In genomic region chr11:32427537-32427936, GRCm38 (mm10) we compare ENCODE assay signal across 24 mouse cellular contexts. TPM values are rescaled to one million over a fixed set of nuclear protein-coding genes. Genes with fewer than 3 reads are reported as not detected.
DNase-seq lines count a peak whose midpoint lies in the region; ATAC-seq and TF ChIP-seq lines count a peak whose summit lies in the region.
"Had no signal": no experiment of that assay in that cellular context is flagged by ENCODE, and none has a peak within 500 bp of the region (broad histone marks: within the 10 kb centered on the region; RNA-seq: fewer than 3 reads in every experiment).

No protein-coding gene starts in this region.

- no peaks in the 10 kb centered on the region for H3K9me3 ChIP-seq in hindbrain, embryonic 13.5 days
- no peaks in the 10 kb centered on the region for H3K9me3 ChIP-seq in hindbrain, postnatal 0 days (ENCODE audit: low read length)
- no peaks in the 10 kb centered on the region for H3K9me3 ChIP-seq in kidney, embryonic 16.5 days (ENCODE audit: low read length)
- H3K9me3 ChIP-seq: forebrain, embryonic 10.5 days; forebrain, embryonic 13.5 days; heart, embryonic 12.5 days; heart, embryonic 15.5 days; hindbrain, embryonic 10.5 days had no signal

- no peak overlapping the region for H3K4me2 ChIP-seq in hindbrain, embryonic 13.5 days
- H3K4me2 ChIP-seq in hindbrain, postnatal 0 days (ENCODE audit: low read depth, low read length) = no peak overlapping the region
- H3K4me2 ChIP-seq in myocyte (ENCODE audit: low read depth) = no peak overlapping the region
- no peak overlapping the region for H3K4me2 ChIP-seq in kidney, embryonic 16.5 days (replicated peaks; ENCODE audit: low read depth, low read length)
- H3K4me2 ChIP-seq: forebrain, embryonic 13.5 days; heart, embryonic 12.5 days; heart, embryonic 15.5 days; hindbrain, embryonic 14.5 days had no signal

- H3K79me2 ChIP-seq in myocyte (ENCODE audit: control insufficient read depth, insufficient read depth) = no peaks in the 10 kb centered on the region

- no peak for DNase-seq in hindbrain, postnatal 0 days (ENCODE audit: low spot score)
- DNase-seq in spleen, postnatal 14 days (ENCODE audit: low spot score in 2 of 2) = no peak
- DNase-seq: adrenal gland, adult 8-10 months; adrenal gland, postnatal 25 days; cerebellum, adult 11-12 months; cerebellum, adult 8-10 months; cerebellum, postnatal 10 days; cerebellum, postnatal 36 days; gastrocnemius, postnatal 14 days; heart, adult 18-20 months; heart, postnatal 10 days; heart, postnatal 36 days had no signal

- no peaks in the 10 kb centered on the region for H3K27me3 ChIP-seq in hindbrain, embryonic 13.5 days
- H3K27me3 ChIP-seq in hindbrain, postnatal 0 days (ENCODE audit: insufficient read depth, low read length) = no peaks in the 10 kb centered on the region
- no peaks in the 10 kb centered on the region for H3K27me3 ChIP-seq in myocyte (ENCODE audit: control insufficient read depth, insufficient read depth, insufficient read length)
- H3K27me3 ChIP-seq in kidney, embryonic 16.5 days (ENCODE audit: insufficient read depth, low read length) = no peaks in the 10 kb centered on the region
- H3K27me3 ChIP-seq: forebrain, embryonic 13.5 days; heart, embryonic 12.5 days; heart, embryonic 15.5 days had no signal

- no peak overlapping the region for H3K4me3 ChIP-seq in hindbrain, embryonic 13.5 days
- H3K4me3 ChIP-seq in hindbrain, postnatal 0 days (ENCODE audit: low read length) = no peak overlapping the region
- H3K4me3 ChIP-seq in myocyte = no peak overlapping the region
- H3K4me3 ChIP-seq in kidney, embryonic 16.5 days (ENCODE audit: low read length) = no peak overlapping the region
- H3K4me3 ChIP-seq: forebrain, embryonic 10.5 days; forebrain, embryonic 13.5 days; heart, embryonic 12.5 days; heart, embryonic 15.5 days; hindbrain, embryonic 10.5 days had no signal

- no peak overlapping the region for H3K27ac ChIP-seq in hindbrain, embryonic 13.5 days
- H3K27ac ChIP-seq in hindbrain, postnatal 0 days = no peak overlapping the region
- no peak overlapping the region for H3K27ac ChIP-seq in kidney, embryonic 16.5 days (ENCODE audit: low read length)
- H3K27ac ChIP-seq: forebrain, embryonic 10.5 days; forebrain, embryonic 13.5 days; heart, embryonic 15.5 days; hindbrain, embryonic 10.5 days; hindbrain, embryonic 14.5 days had no signal

- H3ac ChIP-seq in myocyte (ENCODE audit: control insufficient read depth, insufficient read length) = no peak overlapping the region

- peaks cover 5% of the 10 kb centered on the region; the same call in 1 of the 2 replicates for H3K4me1 ChIP-seq in hindbrain, embryonic 13.5 days (replicated peaks)
- H3K4me1 ChIP-seq in hindbrain, postnatal 0 days (ENCODE audit: insufficient read depth, low read length) = no peaks in the 10 kb centered on the region; the same call in 1 of the 2 replicates
- no peaks in the 10 kb centered on the region for H3K4me1 ChIP-seq in kidney, embryonic 16.5 days (ENCODE audit: insufficient read depth, low read length)
- H3K4me1 ChIP-seq: forebrain, embryonic 10.5 days; forebrain, embryonic 13.5 days; heart, embryonic 15.5 days had no signal

- no peak for TF ChIP-seq POLR2A in myocyte (IDR thresholded peaks at IDR 0.05; ENCODE audit: insufficient read length, low read depth)

- H3K9ac ChIP-seq in hindbrain, embryonic 13.5 days = no peak overlapping the region
- no peak overlapping the region for H3K9ac ChIP-seq in hindbrain, postnatal 0 days (replicated peaks; ENCODE audit: low read length)
- no peak overlapping the region for H3K9ac ChIP-seq in kidney, embryonic 16.5 days (replicated peaks; ENCODE audit: low read length)
- H3K9ac ChIP-seq: forebrain, embryonic 13.5 days; heart, embryonic 12.5 days; heart, embryonic 15.5 days; hindbrain, embryonic 14.5 days had no signal

- no peak for TF ChIP-seq CTCF in hindbrain, postnatal 0 days (IDR thresholded peaks at IDR 0.05; ENCODE audit: low read depth)

- ATAC-seq in hindbrain, embryonic 13.5 days (ENCODE audit: low FRiP score) = 0 out of 2 replicates have a peak, but pooled peaks have one; percentile 32
- ATAC-seq in hindbrain, postnatal 0 days = no peak
- ATAC-seq in megakaryocyte, adult 5-6 weeks (ENCODE audit: poor library complexity, severe bottlenecking) = 0 out of 2 replicates have a peak, but pooled peaks have one; percentile 35
- no peak for ATAC-seq in kidney, embryonic 16.5 days (ENCODE audit: low FRiP score, low TSS enrichment)
- ATAC-seq: activated CD4-positive, CD25-positive, alpha-beta regulatory T cell, adult 4 months; forebrain, embryonic 13.5 days; forebrain, embryonic 16.5 days had no signal

- H3K36me3 ChIP-seq in hindbrain, embryonic 13.5 days = peaks cover 44% of the 10 kb centered on the region
- H3K36me3 ChIP-seq in hindbrain, postnatal 0 days (ENCODE audit: insufficient read depth, low read length) = peaks cover 5% of the 10 kb centered on the region
- peaks cover 10% of the 10 kb centered on the region for H3K36me3 ChIP-seq in myocyte (ENCODE audit: control insufficient read depth, insufficient read depth)
- peaks cover 26% of the 10 kb centered on the region for H3K36me3 ChIP-seq in kidney, embryonic 16.5 days (ENCODE audit: insufficient read depth, low read length)
- H3K36me3 ChIP-seq: heart, embryonic 15.5 days had no signal

- 86% methylated on average over 7 of the region's 7 CpGs for WGBS in hindbrain, embryonic 13.5 days
- WGBS in hindbrain, postnatal 0 days = 88% methylated on average over 7 of the region's 7 CpGs
- WGBS in kidney, embryonic 16.5 days = 52% methylated on average over 7 of the region's 7 CpGs

TF ChIP-seq in myocyte, 11 proteins besides CTCF, POLR2A, EP300 and RAD21:
- no peak for TF ChIP-seq TCF3 (IDR thresholded peaks at IDR 0.05; ENCODE audit: insufficient read length, low read depth)
- TF ChIP-seq USF1 (IDR thresholded peaks at IDR 0.05; ENCODE audit: low read depth) = no peak
- TF ChIP-seq POLR2AphosphoS2 (IDR thresholded peaks at IDR 0.05; ENCODE audit: insufficient read length, low read depth) = peak; percentile 27
- no peak for TF ChIP-seq MAX (IDR thresholded peaks at IDR 0.05; ENCODE audit: low read depth)
- no peak for TF ChIP-seq SRF (IDR thresholded peaks at IDR 0.05; ENCODE audit: control insufficient read depth, insufficient read length, low read depth)
- no peak for TF ChIP-seq TCF12 (IDR thresholded peaks at IDR 0.05; ENCODE audit: insufficient read depth, poor library complexity, severe bottlenecking)
- no peak for TF ChIP-seq MYOG (IDR thresholded peaks at IDR 0.05; ENCODE audit: control insufficient read depth in 1 of 3, insufficient read depth in 1 of 3, insufficient read length in 2 of 3, low read depth in 2 of 3)

RNA-seq across cellular contexts. Expression of gene Ubtd2, which starts 27.6 kb away (rescaled TPM):
- polyA plus RNA-seq in hindbrain, embryonic 13.5 days (2015; fragmentation: Nextera tagmentation; extraction: Ambion mirVana) = 50.0 and 52.9 TPM in 2 replicates
- total RNA-seq in hindbrain, postnatal 0 days (2014; rRNA removed) = 47.4 and 53.8 TPM in 2 replicates
- polyA plus RNA-seq in hindbrain, postnatal 0 days (2015; fragmentation: Nextera tagmentation; extraction: Ambion mirVana) = 30.6 TPM in 2 replicates
- 2.3 and 3.4 TPM in 2 replicates for total RNA-seq in megakaryocyte, adult 5-6 weeks (2015)
- 0.24 and 1.8 TPM in 2 replicates for total RNA-seq in megakaryocyte, adult 5-6 weeks (2017)
- 14.6 TPM for polyA plus RNA-seq in myocyte (2012; fragmentation: generic; extraction: Trizol)
- 45.1 and 45.6 TPM in 2 replicates for polyA plus RNA-seq in kidney, embryonic 16.5 days (2015; fragmentation: Nextera tagmentation; extraction: Ambion mirVana)

Comparison
In these comparisons a context has a peak if more than half of its experiments do, and no peak if none do; other contexts are left out.
1. ATAC-seq: peak in hindbrain, embryonic 13.5 days (single experiment) and megakaryocyte, adult 5-6 weeks (single experiment); none in hindbrain, postnatal 0 days (single experiment) and kidney, embryonic 16.5 days (single experiment).